Mouse (Mus musculus) testis, postnatal 10 days (tissue): Measurements from ENCODE around the gene Rad54l2.
A peak's percentile ranks its signal among the peaks of the same experiment; 100 is the strongest.

Experiments
- DNase-seq: peaks from one replicate; pipeline ENCODE4 v3.0.0; 2021; ENCODE audit warnings: low spot score

Rad54l2 gene

DNA sequence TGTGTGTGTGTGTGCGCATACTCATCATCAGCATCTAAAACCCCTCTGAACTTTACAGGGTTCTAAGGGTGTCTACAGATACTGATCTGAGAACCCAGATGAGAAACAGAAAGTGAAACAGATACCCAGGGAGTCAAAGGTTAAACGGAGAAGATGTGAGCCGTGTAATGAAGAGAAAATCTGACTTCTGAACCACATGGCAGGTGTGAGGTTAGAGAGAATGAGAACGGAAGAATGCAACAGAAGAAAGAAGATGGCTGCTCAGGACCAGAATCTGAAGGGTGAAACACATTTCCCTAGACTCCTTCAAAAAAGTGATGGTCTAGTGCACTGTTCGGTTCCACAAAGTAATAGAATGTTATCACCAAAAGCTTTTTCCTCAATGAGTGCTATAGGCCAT is 36.9 kb downstream of the Rad54l2 start:
- DNase-seq, result no peak

DNA sequence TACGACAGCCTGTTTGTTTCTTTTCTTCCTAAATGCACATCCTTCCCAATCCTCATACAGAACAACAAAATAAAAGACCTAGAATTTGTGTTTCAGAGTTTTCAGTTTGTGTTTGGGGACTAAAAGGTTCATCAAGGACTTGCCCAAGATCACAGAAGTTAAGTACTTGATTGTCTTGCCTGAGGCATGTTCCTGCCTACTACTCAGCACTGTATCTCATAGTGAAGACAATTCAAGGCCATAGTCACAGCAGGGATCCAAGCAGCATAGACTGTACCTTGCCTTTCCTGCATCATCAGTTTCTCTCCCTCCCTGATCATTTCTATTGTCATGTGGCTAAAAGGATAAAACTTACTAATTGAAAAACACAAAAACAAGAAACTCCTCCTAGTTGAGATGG is 49.0 kb downstream of the Rad54l2 start:
- DNase-seq, result no peak

DNA sequence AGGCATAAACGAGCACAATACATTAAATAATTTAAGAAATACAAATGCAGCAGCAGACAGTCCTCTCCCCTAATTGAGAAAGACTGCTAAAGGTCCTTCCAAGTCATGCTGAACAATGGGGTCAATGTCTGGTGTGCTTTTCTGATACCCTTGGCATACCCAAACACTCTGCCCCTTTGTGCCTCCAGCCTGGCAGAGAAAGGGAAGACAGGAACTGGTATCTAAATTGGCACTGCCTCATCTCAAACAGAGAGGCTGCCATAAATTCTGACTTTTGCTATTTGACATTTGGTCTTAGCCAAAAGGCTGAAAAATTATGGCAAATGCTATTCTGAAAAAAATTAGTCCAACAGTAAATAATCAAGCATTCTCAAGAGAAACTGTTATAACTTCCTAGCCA is 49.9 kb downstream of the Rad54l2 start:
- no peak for DNase-seq

DNA sequence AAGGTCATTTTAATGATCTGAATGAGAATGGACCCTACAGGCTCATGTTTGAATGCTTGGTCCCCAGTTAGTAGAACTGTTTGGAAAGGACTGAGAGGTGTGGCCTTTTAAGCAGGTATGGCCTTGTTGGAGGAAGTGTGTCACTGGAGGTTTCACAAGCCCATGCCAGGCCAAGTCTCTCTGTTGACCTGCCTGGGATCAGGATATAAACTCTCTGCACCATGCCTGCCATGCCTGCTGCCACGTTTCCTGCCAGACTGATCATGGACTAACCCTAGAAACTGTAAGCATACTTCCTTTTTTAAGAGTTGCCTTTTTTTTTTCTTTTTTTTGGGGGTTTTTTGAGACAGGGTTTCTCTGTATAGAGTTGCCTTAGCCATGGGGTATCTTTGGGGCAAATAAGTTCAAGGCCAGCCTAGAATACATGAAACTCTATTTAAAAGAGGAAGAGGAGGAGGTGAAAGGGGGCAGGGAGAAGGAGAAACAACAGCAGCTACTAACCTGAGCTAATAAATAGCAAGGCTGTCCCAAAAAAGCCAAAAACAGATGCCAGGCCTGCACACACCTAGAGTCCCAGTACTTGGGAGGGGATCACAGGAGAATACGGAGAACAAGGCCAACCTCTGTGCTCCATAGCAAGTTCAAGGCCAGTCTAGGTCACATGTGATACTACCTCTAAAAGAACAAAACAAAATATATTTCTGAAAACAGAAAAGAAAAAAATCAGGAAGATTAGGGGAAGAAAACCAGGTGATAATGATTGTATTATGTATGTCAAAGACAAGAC is 50.6 kb downstream of the Rad54l2 start:
- no peak for DNase-seq

DNA sequence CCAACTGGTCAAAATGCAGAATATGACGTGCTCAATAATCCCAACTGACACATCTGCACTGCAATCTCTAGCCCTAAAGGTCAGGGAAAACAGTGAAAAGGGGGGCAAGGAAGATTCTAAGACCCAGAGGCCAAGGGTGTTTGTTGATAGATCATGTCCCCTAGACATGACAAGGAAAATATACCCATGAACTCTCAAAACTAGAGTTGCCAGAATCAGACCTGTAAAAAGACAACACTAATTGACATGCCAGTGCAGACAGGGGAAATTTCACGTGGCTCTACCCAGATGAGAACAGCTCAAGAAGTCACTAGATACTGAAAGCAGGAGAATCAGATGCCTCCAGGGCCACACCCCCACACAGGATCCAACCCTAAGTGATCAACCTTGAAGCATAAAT is 55.3 kb downstream of the Rad54l2 start:
- no peak for DNase-seq

DNA sequence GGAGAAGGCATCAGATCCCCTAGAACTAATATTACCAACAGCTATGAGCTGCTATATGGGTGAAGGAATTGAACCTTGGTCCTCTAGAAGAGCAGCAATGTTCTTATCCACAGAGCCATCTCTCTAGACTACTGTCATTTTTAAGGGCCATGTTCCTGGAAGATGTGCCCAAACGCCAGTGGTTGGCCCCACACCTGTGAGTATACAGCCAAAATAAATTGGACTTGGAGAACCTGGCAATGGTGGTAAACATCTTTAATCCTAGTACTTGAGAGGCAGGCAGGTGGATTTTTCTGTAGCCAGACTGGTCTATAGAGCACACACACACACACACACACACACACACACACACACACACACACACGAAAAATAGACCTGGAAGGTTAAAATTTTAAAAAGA is 59.6 kb downstream of the Rad54l2 start:
- no peak for DNase-seq

DNA sequence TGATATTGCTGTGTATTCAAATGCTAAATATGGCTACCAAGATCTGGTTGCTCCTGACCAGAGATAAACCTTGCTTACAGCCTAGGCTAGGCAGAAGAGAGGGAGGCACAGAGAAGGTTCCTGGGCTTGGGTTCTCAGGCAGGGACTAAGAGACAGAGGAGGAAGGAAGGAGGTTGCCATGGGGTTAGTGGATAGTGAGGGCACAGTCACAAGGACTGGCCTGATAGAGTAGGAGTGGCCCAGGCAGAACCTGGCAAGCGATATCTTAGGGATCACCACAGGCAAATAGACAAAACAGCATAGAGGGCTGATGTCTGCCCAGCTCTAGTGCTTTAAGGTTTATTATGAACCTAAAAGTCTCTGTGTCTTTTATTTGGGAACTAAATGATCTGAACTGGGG is 62.1 kb downstream of the Rad54l2 start:
- DNase-seq, result no peak

DNA sequence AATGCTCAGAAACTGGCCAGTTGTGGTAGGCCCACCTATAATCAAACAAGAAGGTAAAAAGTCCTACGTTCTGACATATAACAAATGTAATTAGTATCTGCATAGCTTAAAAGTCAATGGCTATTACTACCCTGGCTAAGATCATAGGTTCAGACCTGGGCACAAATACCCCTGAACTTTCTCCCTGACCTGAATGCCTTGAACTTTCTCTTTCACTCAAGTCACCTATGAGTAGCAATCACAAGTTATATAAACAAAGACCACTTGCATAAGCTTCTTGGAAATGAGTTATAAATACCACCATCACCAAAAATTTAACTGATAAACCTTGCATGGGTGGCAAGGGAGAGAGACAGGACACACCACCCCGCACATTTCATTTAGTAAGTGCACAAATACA is 63.6 kb downstream of the Rad54l2 start:
- no peak for DNase-seq

DNA sequence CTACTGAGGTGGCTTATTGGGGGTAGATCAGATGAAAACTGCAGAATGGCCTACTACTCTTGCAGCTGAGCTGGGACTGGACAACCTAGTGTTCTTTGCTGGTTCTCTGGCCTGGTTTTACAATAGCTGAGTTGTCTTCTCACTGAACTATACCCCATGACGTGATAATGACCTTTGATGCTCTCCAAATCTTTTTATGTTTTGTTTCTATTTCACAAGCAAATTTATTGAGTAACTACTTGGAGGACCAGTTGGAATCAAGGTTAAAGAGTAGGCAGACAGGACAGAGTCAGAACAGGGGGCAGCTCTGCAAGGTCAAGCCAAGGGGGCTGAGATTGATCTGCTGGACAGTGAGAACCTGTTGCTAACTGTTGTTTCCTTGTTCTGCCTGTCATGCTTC is 64.1 kb downstream of the Rad54l2 start:
- DNase-seq, result no peak

DNA sequence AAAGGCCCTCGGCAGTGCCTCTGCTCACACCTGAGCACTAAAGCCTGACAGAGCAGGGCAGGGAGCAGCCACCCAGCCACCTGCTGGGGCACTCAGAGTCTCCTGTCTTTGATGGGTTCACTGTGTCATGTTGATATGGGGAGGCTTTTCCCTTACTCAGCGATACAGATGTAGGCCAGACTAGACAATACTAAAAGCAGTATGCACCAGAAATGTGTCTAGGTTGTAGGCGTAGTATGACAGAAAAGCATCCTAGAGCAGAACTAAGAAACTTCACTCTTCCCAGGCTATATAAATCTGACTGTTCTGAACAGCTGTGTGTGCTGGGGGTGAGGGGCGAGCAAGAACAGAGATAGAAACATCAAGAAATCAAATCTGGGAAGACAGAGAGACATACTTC is 72.3 kb downstream of the Rad54l2 start:
- DNase-seq, result no peak

DNA sequence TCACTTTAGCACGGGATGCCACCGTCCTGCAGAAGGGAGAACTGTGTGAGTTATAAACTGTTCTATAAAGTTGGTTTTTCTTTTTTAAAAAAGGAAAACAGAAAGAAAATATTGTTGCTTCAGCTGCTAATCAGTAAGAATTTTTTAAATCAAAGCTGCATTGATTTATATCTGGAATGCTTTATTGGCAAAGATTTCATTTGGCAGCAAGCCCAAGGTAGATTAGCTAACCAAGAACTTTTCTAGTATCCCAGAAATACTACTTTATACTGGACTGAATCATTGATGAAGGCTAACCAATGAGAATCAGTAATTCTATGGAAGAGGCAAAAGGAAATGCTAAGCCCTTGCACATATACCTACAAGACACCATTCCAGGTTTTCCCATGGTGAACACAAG is 72.8 kb downstream of the Rad54l2 start:
- no peak for DNase-seq

DNA sequence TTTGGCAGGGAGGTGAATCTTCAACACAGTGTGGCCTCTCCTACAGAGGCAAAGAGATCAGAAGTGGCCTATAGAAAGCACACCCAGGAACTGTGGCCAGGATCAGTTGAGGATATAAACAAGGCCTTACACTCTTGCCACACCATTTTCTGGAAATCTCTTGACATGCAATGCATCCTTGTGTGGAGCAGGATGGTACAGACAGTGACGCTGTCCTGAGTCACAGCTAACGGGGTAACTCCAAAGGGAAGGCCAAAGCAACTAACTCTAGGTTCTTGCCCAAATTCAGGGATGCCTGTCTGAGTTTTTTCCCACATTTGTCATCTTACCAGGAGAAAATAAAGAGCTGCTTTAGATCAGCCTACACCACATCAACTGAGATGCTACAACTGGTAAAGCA is 76.5 kb downstream of the Rad54l2 start:
- no peak for DNase-seq

DNA sequence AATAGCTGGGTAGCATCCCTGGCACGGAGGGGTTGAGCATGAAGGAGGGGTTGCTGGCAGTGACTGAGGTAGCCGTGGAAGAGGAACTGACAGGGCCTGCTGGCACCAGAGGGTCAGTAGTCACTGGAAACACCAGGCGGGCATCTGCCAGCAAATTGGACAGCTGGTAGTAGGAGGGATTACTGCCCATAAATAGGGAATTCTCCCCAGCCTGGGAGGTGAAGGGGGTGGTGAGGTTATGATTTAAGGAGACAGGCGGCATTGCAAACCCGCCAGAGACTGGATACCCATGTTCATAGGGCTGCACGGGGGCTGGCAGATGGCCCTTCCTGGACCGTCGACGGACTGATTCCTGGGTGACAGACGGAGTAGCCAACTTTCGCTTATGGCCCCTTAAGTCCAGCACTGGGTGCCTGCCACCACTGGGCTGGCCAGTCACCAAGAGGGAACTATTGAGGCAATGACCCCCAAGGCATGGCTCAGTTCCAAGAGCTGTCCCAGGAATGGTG is 96.0 kb downstream of the Rad54l2 start:
- no peak for DNase-seq

DNA sequence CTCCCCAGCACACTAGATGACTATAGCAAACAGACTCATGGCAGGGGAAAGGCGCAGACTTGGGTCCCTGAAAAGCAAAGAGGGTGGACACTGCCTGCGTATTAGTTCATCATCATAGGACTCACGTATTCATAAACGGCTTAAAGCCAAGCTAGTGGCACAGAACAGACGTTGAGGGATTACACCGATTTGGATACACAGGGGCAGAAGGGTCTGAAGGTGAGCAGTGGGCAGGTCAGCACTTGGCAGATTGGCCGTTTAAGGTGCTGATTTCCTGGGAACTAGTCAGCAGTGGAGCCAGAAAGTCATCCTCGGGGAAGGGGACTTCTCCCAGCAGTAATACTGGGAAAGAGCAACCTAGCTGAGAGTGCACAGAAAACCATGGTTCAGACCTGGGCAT is 100.2 kb downstream of the Rad54l2 start:
- DNase-seq, result no peak

DNA sequence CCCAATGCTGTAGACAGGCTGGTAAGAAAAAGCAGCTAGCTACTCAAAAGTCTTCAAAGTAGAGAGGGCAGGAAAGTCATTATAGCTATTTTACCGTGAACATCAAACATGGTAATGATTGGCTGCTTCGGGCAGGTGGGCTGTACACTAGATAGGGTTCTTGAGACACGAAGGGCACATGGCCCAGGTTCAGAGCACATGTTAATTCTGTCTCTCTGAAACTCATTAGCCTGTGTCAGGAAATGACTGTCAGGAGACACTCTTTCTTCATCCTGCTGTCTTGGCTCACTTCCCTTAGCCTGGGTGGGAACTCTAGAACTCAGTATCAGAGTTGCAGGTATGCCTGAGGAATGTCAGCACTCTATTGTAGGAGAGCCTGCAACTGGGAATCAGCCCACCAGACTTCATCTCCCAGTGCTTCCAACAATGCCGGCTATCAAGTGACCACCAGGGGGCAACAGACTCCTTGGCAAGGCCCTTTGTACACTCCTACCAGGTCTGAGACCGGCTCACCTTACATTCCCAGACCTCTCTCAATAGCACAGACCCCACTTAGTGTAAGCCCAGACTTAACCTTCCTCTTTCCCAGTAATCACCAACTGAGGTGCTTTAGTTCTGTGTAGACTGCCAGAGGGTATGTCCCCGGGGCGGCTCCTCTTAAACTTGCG is 101.9 kb downstream of the Rad54l2 start:
- DNase-seq, result peak; percentile 80

DNA sequence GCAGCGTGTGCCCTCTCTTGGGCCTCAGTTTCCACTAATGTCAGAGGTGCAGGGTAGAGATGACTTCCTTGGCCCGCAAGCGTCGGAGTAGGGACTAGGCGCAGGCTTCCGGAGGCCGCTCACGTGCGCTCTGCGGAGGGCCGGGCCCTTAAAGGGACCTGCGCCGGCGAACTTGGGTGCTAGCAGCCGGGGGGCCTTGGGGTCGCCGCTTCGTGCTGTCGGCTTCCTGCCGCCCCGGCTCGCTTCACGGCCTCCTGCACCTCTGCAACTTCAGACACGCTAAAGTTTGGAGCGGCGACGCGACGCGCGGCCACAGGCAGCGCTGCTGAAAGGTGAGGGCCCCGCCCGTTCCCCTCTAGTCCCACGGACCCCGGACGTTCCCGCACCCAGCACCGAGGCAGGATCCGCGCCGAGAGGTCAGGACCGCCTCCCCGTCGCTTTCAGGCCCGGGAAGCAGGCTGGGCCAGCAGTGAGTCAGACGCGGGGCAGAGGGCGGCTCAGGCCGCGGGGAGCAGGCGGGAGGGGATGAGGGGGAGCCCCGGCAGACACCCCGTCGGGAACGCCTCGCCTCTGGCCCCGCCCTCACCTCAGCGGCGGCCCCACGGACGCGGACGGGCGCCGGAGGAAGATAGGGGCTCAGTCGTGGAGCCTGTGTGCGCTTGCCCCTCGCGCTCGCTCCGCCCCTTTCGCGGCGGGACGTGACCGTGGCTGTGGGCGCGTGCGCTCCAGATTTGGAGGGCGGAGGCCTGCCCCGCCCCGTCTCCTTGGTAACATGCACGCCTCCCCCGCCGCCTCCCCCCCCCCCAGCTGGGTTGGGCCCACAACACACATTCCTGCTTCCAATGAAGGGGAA is 103.5 kb downstream of the Rad54l2 start, which contains the start of gene Tex264:
Gene Tex264, minus strand, starts transcription at position 679 of the 853 bp plus-strand sequence.
- peak; percentile 91 for DNase-seq

DNA sequence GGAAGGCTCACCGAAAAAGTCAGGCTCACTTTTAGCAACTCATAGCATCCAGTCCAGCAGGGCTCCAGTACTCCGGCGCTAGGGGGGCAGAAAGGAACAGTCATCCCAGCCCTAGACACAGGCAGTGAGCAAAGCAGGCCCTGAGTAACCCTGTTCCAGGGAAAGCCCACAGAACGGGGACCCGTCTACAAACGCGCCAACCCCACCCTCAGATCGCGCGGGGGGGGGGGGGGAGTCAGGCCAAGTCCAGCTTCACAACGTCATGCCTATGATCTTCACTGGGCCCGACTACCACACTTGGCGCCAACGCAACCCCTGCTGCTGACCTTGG is 104.1 kb downstream of the Rad54l2 start:
- DNase-seq, result no peak

DNA sequence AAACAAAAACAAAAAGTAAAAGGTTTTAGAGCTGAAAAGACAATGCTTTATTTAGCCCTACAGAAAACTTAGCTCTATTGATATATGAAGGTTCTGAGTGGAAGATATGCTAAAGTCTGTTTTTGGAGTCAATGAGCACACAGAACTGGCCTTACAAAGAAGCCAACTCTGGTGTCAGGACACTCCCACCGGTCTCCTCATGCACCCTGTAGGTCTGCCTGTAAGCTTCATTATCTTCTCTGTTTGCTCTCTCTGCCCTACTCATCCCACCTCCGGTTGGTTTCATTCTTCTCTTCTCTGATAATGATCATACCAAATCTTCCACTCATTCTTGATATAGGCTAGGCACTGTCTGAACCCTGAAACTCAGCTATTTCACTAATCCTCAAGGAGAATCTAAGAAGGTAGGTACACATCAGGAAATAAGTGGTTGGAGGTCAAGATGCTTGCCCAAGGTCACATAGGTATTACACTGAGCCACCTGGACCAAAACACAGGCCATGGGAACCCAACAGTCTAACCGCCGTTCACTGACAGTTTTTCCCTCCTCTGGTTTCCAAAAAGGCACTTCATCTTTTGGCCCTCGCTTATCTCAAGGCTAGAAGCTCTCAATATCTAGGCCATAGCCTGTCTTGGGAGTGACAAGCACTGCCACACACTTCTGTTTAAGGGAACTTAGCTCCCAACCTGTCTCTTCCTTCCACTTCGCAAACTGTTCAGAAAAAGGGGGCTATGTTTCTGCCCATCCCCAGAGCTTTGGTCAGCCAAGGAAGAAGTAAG is 104.7 kb downstream of the Rad54l2 start:
- DNase-seq, result no peak

DNA sequence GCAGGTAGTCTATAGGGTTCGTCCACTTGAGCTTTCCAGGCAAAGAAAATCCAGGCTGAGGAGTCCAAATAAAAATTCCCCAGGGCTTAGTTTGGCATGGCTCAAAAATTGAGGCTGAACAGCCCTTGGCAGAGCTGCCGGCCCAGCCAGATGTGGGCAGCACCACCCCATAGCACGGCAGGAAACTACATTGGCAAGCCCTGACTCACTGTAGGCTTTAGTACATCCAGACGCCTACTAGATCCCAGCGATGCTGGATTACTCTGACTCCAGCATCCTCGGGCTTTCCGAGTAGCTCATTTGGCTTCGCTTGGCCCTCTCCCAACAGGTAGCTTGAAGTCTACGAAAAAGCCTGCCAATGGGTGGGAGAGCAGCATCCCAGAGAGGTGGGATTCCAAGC is 108.0 kb downstream of the Rad54l2 start:
- DNase-seq, result no peak

DNA sequence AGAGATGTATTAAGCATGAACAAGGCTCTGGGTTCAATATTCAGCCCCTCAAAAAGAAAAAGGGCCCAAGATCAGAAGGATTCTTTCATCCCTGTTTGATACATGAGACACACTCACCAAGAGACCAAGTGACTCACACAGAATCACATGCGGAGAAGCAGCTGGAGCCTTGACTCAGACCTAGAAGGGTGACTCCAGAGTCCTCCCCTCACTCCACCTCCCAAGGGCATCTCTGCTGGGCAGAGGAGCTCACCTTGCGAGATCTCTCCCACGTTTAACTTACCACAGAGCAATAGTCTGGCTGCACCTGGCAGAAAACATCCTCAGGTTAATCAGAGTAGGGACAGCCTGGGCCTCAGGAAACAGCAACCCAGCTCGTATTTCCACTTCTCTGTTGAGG is 110.8 kb downstream of the Rad54l2 start:
- DNase-seq, result no peak

DNA sequence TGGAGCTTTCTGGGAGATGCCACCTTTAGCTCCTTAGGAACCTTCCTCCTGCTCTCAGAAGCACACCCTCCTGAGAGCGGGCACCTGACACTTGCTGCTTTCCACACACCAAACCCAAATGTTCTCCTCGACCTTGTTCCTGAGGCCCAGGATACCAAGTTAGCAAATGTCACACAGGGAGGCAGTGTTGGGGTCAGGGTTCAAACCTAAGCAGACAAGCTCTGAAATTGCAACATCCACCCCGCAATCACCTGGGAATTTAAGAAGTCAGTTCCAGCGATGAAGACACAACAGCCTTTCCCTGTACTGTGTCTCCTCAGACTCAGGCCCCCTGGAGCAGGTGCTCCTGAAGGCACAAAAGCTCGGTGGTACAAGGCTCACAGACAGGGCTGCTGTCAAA is 111.3 kb downstream of the Rad54l2 start:
- no peak for DNase-seq

DNA sequence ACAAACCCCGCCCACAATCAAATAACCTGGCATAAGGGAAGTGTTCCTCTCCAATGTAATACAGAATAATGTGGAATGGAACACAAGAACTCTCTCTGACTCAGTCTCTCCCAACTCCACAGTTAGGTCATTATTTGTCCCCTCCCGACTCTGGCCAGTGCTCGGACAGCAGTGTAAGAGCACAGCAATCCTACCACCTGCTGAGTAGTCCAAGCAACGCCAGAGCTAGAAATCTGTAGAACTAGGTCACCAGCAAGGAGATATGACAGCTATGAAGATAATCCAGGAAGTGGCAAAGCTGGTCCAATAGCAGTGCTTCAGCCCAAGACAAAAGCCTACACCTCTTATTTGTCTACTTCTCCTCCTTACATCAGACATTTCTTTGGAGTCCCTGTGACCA is 112.4 kb downstream of the Rad54l2 start:
- no peak for DNase-seq
